9 mouse cellular contexts compared by ENCODE assay signal in genomic region chr3:37704701-37705279, GRCm38 (mm10). TPM values are rescaled to one million over a fixed set of nuclear protein-coding genes. Genes with fewer than 3 reads are reported as not detected.
DNase-seq lines count a peak whose midpoint lies in the region.
"Had no signal": no experiment of that assay in that cellular context is flagged by ENCODE, and none has a peak within 500 bp of the region (broad histone marks: within the 10 kb centered on the region; RNA-seq: fewer than 3 reads in every experiment).

No protein-coding gene starts in this region.

- peaks cover 28% of the 10 kb centered on the region for H3K27me3 ChIP-seq in heart, embryonic 10.5 days (ENCODE audit: insufficient read depth, poor library complexity, severe bottlenecking)
- H3K27me3 ChIP-seq: midbrain, embryonic 12.5 days had no signal

- H3K4me3 ChIP-seq in heart, embryonic 10.5 days, result no peak overlapping the region
- H3K4me3 ChIP-seq: midbrain, embryonic 12.5 days had no signal

- 34% methylated on average over 14 of the region's 14 CpGs for WGBS in heart, embryonic 10.5 days

- 0 out of 2 replicates have a peak, but pooled peaks cover 3% of the 10 kb centered on the region for H3K9me3 ChIP-seq in heart, embryonic 10.5 days
- H3K9me3 ChIP-seq: midbrain, embryonic 12.5 days had no signal

- H3K27ac ChIP-seq in heart, embryonic 10.5 days, result peak overlapping the region; percentile 2; the same call in 1 of the 2 replicates
- H3K27ac ChIP-seq: midbrain, embryonic 12.5 days had no signal

- no peak for DNase-seq in heart, embryonic 10.5 days (ENCODE audit: low spot score)
- no peak for DNase-seq in heart, postnatal 25 days (ENCODE audit: low spot score)
- DNase-seq in c-Kit-positive CD71-positive TER-119-positive erythroid progenitor cells, embryonic 14.5 days (ENCODE audit: low spot score), result peak; percentile 12
- DNase-seq in kidney, postnatal 10 days, result peak; percentile 52
- peak; percentile 59 to 60 for DNase-seq in lung, postnatal 4 days
- no peak for DNase-seq in right cerebral cortex, adult 2 months (ENCODE audit: low spot score in 2 of 2)
- DNase-seq in T-cell, adult 2 months (ENCODE audit: low spot score), result no peak
- DNase-seq in cerebellum, adult 11 months, result no peak

- H3K36me3 ChIP-seq in heart, embryonic 10.5 days, result no peaks in the 10 kb centered on the region
- H3K36me3 ChIP-seq: midbrain, embryonic 12.5 days had no signal

- intact Hi-C loops in heart, postnatal 25 days (cut with DNase I), result loop anchor here (5.0 kb wide), 1 partner anchor 48 kb away; no protein-coding TSS in a partner anchor

- peaks cover 11% of the 10 kb centered on the region for H3K4me1 ChIP-seq in heart, embryonic 10.5 days
- H3K4me1 ChIP-seq: midbrain, embryonic 12.5 days had no signal

RNA-seq across cellular contexts. Expression of gene Gm5148, which starts 19.5 kb away (rescaled TPM):
- 2.0 and 2.5 TPM in 2 replicates for polyA plus RNA-seq in heart, embryonic 10.5 days (2016; fragmentation: Nextera tagmentation; extraction: Ambion mirVana)
- total RNA-seq in heart, postnatal 25 days (2021), result not detected

Comparison
In these comparisons a context has a peak if more than half of its experiments do, and no peak if none do; other contexts are left out.
1. DNase-seq: peak in c-Kit-positive CD71-positive TER-119-positive erythroid progenitor cells, embryonic 14.5 days (single experiment), kidney, postnatal 10 days (single experiment) and lung, postnatal 4 days (2 of 2); none in heart, embryonic 10.5 days (single experiment), heart, postnatal 25 days (single experiment), right cerebral cortex, adult 2 months (0 of 2), T-cell, adult 2 months (single experiment) and cerebellum, adult 11 months (single experiment).